Mouse (Mus musculus): Measurements from ENCODE around the gene Lrrc26. TPM values are rescaled to one million over a fixed set of nuclear protein-coding genes. Genes with fewer than 3 reads are reported as not detected.
"Not testable (repeated sequence)": the region's sequence is repeated elsewhere in the genome, so short reads cannot be mapped to it uniquely, and the experiment has no call there.

Lrrc26 gene
- polyA plus RNA-seq, 1 experiment from 2014 or later: 1.9 TPM

GRCm38 (mm10) chr2:25252331-25252730 lies 37.4 kb upstream of the Lrrc26 start:
- H3K4me2 ChIP-seq (replicated peaks; ENCODE audit: low read depth, low read length): no peak overlapping the region
- peaks cover 11% of the 10 kb centered on the region for H3K4me1 ChIP-seq (ENCODE audit: control insufficient read depth, insufficient read depth, low read length)
- no peaks in the 10 kb centered on the region for H3K9me3 ChIP-seq (ENCODE audit: control insufficient read depth, low read depth, low read length)
- H3K4me3 ChIP-seq (ENCODE audit: low read depth, low read length): no peak overlapping the region
- ATAC-seq (ENCODE audit: insufficient number of reproducible peaks, insufficient read depth, low FRiP score, low read depth): no peak
- no peak overlapping the region for H3K27ac ChIP-seq (ENCODE audit: low read length)
- no peaks in the 10 kb centered on the region for H3K27me3 ChIP-seq (ENCODE audit: control insufficient read depth, insufficient read depth, low read length)
- H3K36me3 ChIP-seq (ENCODE audit: control insufficient read depth, insufficient read depth, low read length): peaks cover 31% of the 10 kb centered on the region
- 82% methylated on average over 1 of the region's 1 CpGs for WGBS
- no peak overlapping the region for H3K9ac ChIP-seq (replicated peaks; ENCODE audit: low read depth, low read length)

- Histone ChIP-seq H3K4me1 (ENCODE audit: control insufficient read depth, insufficient read depth, low read length) (peaks cover 11% of the 10 kb centered on the region), H3K9me3 (ENCODE audit: control insufficient read depth, low read depth, low read length) (no peaks in the 10 kb centered on the region), H3K27me3 (ENCODE audit: control insufficient read depth, insufficient read depth, low read length) (no peaks in the 10 kb centered on the region), H3K4me3 (ENCODE audit: low read depth, low read length) (peak within 1 kb of the TSS; percentile 98), H3K4me2 (replicated peaks; ENCODE audit: low read depth, low read length) (peak within 1 kb of the TSS; percentile 97), H3K27ac (ENCODE audit: low read length) (peak within 1 kb of the TSS; percentile 41), H3K36me3 (ENCODE audit: control insufficient read depth, insufficient read depth, low read length) (peaks cover 14% of the 10 kb centered on the region), H3K9ac (replicated peaks; ENCODE audit: low read depth, low read length) (peak within 1 kb of the TSS; percentile 78)
- under 1% methylated on average over 39 of the region's 39 CpGs for WGBS
- ATAC-seq (ENCODE audit: insufficient number of reproducible peaks, insufficient read depth, low FRiP score, low read depth): peak; percentile 87
Measured at GRCm38 (mm10) chr2:25255284-25255779, 34.4 kb upstream of the Lrrc26 start, which contains the start of gene Tmem203. Gene Tmem203, plus strand, starts transcription at chr2:25255439.

DNA sequence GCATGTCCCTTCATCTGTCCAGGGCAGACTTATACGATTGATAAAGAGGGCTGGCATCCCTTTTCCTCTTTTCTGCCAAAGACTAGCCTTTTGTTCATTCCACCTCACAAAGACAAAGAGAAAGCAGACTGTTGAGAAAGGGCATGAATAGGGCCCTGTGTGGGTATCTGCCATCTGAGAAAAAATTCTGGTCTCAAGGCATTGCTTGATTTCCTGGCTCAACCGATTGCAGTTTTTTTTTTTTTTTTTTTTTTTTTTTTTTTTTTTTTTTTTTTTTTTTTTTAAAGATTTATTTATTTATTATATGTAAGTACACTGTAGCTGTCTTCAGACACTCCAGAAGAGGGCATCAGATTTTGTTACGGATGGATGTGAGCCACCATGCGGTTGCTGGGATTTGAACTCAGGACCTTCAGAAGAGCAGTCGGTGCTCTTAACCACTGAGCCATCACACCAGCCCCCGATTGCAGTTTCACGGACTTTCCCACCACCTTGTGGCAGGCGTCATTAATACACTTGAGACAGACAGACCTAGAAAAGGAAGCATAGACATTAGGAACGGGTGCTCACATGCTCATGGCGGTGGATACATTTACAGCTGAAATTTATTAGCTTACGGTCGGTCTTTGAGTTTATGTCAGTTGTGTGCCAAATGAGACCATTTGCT lies 33.1 kb upstream of the Lrrc26 start:
- not testable (repeated sequence) for H3K9me3 ChIP-seq (ENCODE audit: control insufficient read depth, low read depth, low read length); H3K27ac ChIP-seq (ENCODE audit: low read length); ATAC-seq (ENCODE audit: insufficient number of reproducible peaks, insufficient read depth, low FRiP score, low read depth); H3K36me3 ChIP-seq (ENCODE audit: control insufficient read depth, insufficient read depth, low read length); H3K9ac ChIP-seq (replicated peaks; ENCODE audit: low read depth, low read length); H3K27me3 ChIP-seq (ENCODE audit: control insufficient read depth, insufficient read depth, low read length)
- 53% methylated on average over 11 of the region's 12 CpGs for WGBS
- peak overlapping the region; percentile 97 for H3K4me2 ChIP-seq (replicated peaks; ENCODE audit: low read depth, low read length)
- H3K4me3 ChIP-seq (ENCODE audit: low read depth, low read length): peak overlapping the region; percentile 98
- H3K4me1 ChIP-seq (ENCODE audit: control insufficient read depth, insufficient read depth, low read length): peaks cover 11% of the 10 kb centered on the region

- WGBS: 80% methylated on average over 5 of the region's 5 CpGs
- H3K4me2 ChIP-seq (replicated peaks; ENCODE audit: low read depth, low read length); H3K9me3 ChIP-seq (ENCODE audit: control insufficient read depth, low read depth, low read length); ATAC-seq (ENCODE audit: insufficient number of reproducible peaks, insufficient read depth, low FRiP score, low read depth); H3K27me3 ChIP-seq (ENCODE audit: control insufficient read depth, insufficient read depth, low read length); H3K9ac ChIP-seq (replicated peaks; ENCODE audit: low read depth, low read length); H3K27ac ChIP-seq (ENCODE audit: low read length); H3K4me3 ChIP-seq (ENCODE audit: low read depth, low read length); H3K36me3 ChIP-seq (ENCODE audit: control insufficient read depth, insufficient read depth, low read length): not testable (repeated sequence)
- peaks cover 11% of the 10 kb centered on the region for H3K4me1 ChIP-seq (ENCODE audit: control insufficient read depth, insufficient read depth, low read length)
Measured at GRCm38 (mm10) chr2:25257250-25257649, 32.5 kb upstream of the Lrrc26 start.

GRCm38 (mm10) chr2:25258887-25259286 lies 30.8 kb upstream of the Lrrc26 start:
- H3K4me1 ChIP-seq (ENCODE audit: control insufficient read depth, insufficient read depth, low read length): peaks cover 17% of the 10 kb centered on the region

DNA sequence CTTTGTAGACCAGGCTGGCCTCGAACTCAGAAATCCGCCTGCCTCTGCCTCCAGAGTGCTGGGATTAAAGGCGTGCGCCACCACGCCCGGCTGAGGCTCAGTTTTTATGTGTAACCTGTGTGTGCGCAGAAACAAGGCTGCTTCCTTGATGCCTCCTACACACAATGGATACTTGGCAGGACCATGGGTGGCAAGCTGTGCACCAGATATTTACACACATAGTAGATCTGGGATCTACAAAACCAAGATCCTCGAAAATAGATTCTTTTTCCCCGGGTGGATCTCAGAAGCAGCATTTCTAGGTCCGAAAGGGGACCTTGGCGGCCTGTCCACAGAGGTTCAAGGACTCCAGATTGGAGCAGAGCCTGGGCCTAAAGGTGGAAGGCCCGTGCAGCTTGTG lies 27.8 kb upstream of the Lrrc26 start:
- Histone ChIP-seq H3K9me3 (ENCODE audit: control insufficient read depth, low read depth, low read length) (no peaks in the 10 kb centered on the region), H3K4me2 (replicated peaks; ENCODE audit: low read depth, low read length) (peak overlapping the region; percentile 99), H3K36me3 (ENCODE audit: control insufficient read depth, insufficient read depth, low read length) (no peaks in the 10 kb centered on the region), H3K4me1 (ENCODE audit: control insufficient read depth, insufficient read depth, low read length) (peaks cover 9% of the 10 kb centered on the region; the same call in 1 of the 2 replicates), H3K4me3 (ENCODE audit: low read depth, low read length) (peak overlapping the region; percentile 50), H3K27me3 (ENCODE audit: control insufficient read depth, insufficient read depth, low read length) (no peaks in the 10 kb centered on the region; the same call in none of the 2 replicates), H3K9ac (replicated peaks; ENCODE audit: low read depth, low read length) (no peak overlapping the region), H3K27ac (ENCODE audit: low read length) (no peak overlapping the region)
- WGBS: 48% methylated on average over 11 of the region's 12 CpGs
- ATAC-seq (ENCODE audit: insufficient number of reproducible peaks, insufficient read depth, low FRiP score, low read depth): no peak

More at GRCm38 (mm10) chr2:25258887-25259286, 30.8 kb upstream of the Lrrc26 start:
- Histone ChIP-seq H3K36me3 (ENCODE audit: control insufficient read depth, insufficient read depth, low read length) (no peaks in the 10 kb centered on the region), H3K4me2 (replicated peaks; ENCODE audit: low read depth, low read length) (no peak overlapping the region), H3K9ac (replicated peaks; ENCODE audit: low read depth, low read length) (no peak overlapping the region), H3K9me3 (ENCODE audit: control insufficient read depth, low read depth, low read length) (no peaks in the 10 kb centered on the region), H3K27me3 (ENCODE audit: control insufficient read depth, insufficient read depth, low read length) (no peaks in the 10 kb centered on the region; the same call in none of the 2 replicates), H3K27ac (ENCODE audit: low read length) (no peak overlapping the region), H3K4me3 (ENCODE audit: low read depth, low read length) (no peak overlapping the region)
- ATAC-seq (ENCODE audit: insufficient number of reproducible peaks, insufficient read depth, low FRiP score, low read depth): no peak
- 60% methylated on average over 2 of the region's 2 CpGs for WGBS

- peak within 1 kb of the TSS; percentile 23 for H3K9ac ChIP-seq (replicated peaks; ENCODE audit: low read depth, low read length)
- H3K36me3 ChIP-seq (ENCODE audit: control insufficient read depth, insufficient read depth, low read length): no peaks in the 10 kb centered on the region
- H3K4me3 ChIP-seq (ENCODE audit: low read depth, low read length): peak within 1 kb of the TSS; percentile 50
- ATAC-seq (ENCODE audit: insufficient number of reproducible peaks, insufficient read depth, low FRiP score, low read depth): peak; percentile 97
- H3K4me1 ChIP-seq (ENCODE audit: control insufficient read depth, insufficient read depth, low read length): peaks cover 9% of the 10 kb centered on the region; the same call in 1 of the 2 replicates
- WGBS: under 1% methylated on average over 39 of the region's 39 CpGs
- H3K27ac ChIP-seq (ENCODE audit: low read length): no peak within 1 kb of the TSS
- H3K27me3 ChIP-seq (ENCODE audit: control insufficient read depth, insufficient read depth, low read length): no peaks in the 10 kb centered on the region; the same call in none of the 2 replicates
- H3K9me3 ChIP-seq (ENCODE audit: control insufficient read depth, low read depth, low read length): no peaks in the 10 kb centered on the region
- peak within 1 kb of the TSS; percentile 99 for H3K4me2 ChIP-seq (replicated peaks; ENCODE audit: low read depth, low read length)
Measured at GRCm38 (mm10) chr2:25262291-25262767, 27.4 kb upstream of the Lrrc26 start, which contains the start of gene Tprn. Gene Tprn, plus strand, starts transcription at chr2:25262618.

- no peak overlapping the region for H3K27ac ChIP-seq (ENCODE audit: low read length)
- H3K9me3 ChIP-seq (ENCODE audit: control insufficient read depth, low read depth, low read length): no peaks in the 10 kb centered on the region
- H3K4me3 ChIP-seq (ENCODE audit: low read depth, low read length): peak overlapping the region; percentile 50
- H3K4me1 ChIP-seq (ENCODE audit: control insufficient read depth, insufficient read depth, low read length): peaks cover 9% of the 10 kb centered on the region; the same call in 1 of the 2 replicates
- ATAC-seq (ENCODE audit: insufficient number of reproducible peaks, insufficient read depth, low FRiP score, low read depth): no peak
- WGBS: under 1% methylated on average over 82 of the region's 82 CpGs
- no peaks in the 10 kb centered on the region; the same call in none of the 2 replicates for H3K27me3 ChIP-seq (ENCODE audit: control insufficient read depth, insufficient read depth, low read length)
- H3K36me3 ChIP-seq (ENCODE audit: control insufficient read depth, insufficient read depth, low read length): no peaks in the 10 kb centered on the region; the same call in 1 of the 2 replicates
- peak overlapping the region; percentile 23 for H3K9ac ChIP-seq (replicated peaks; ENCODE audit: low read depth, low read length)
- peak overlapping the region; percentile 99 for H3K4me2 ChIP-seq (replicated peaks; ENCODE audit: low read depth, low read length)
Measured at GRCm38 (mm10) chr2:25262795-25263622, 26.7 kb upstream of the Lrrc26 start.

Measured in stomach, embryonic 14.5 days (tissue).